Mouse (Mus musculus) intestine, postnatal 0 days (tissue): ENCODE measurements at regions not wholly inside any gene's neighbourhood (a gene's known extent, or its start where the extent isn't known, plus 50 kb on each side); places are given as distances from the start of the nearest gene placed in this dataset.

Experiments
- ATAC-seq: fragments of 200-750 bp; cut with Nextera tagmentation; 2 replicates; pipeline ENCODE4 v1.8.0; 2017; ENCODE audit warnings: mild to moderate bottlenecking, moderate TSS enrichment, moderate library complexity
- H3K27ac ChIP-seq: fragments of 300-500 bp; sonication (generic); 2 replicates; pipeline ENCODE4 v1.5.1; 2014; ENCODE audit warnings: mild to moderate bottlenecking, low read depth, low read length, moderate library complexity
- H3K27me3 ChIP-seq: fragments of 300-500 bp; sonication (generic); replicated peaks from 2 replicates; pipeline ENCODE4 v1.6.1; 2014; ENCODE audit warnings: low read length, mixed read lengths; ENCODE audit not compliant: control insufficient read depth, insufficient read depth
- H3K36me3 ChIP-seq: fragments of 300-500 bp; sonication (generic); 2 replicates; pipeline ENCODE4 v1.6.1; 2014; ENCODE audit warnings: mild to moderate bottlenecking, moderate library complexity; ENCODE audit not compliant: control insufficient read depth, insufficient read depth
- H3K4me1 ChIP-seq: fragments of 300-500 bp; sonication (generic); replicated peaks from 2 replicates; pipeline ENCODE4 v1.6.1; 2014; ENCODE audit warnings: antibody characterized with exemption, low read length, mixed read lengths; ENCODE audit not compliant: control insufficient read depth, insufficient read depth
- H3K4me2 ChIP-seq: fragments of 300-500 bp; sonication (generic); replicated peaks from 2 replicates; pipeline ENCODE4 v1.6.1; 2014; ENCODE audit warnings: low read depth, mild to moderate bottlenecking, moderate library complexity
- H3K4me3 ChIP-seq: fragments of 300-500 bp; sonication (generic); 2 replicates; pipeline ENCODE4 v1.5.1; 2014; ENCODE audit warnings: low read depth, low read length
- H3K9ac ChIP-seq: fragments of 300-500 bp; sonication (generic); 2 replicates; pipeline ENCODE4 v1.6.1; 2014; ENCODE audit warnings: mild to moderate bottlenecking, low read depth, low read length
- H3K9me3 ChIP-seq: fragments of 300-500 bp; sonication (generic); 2 replicates; pipeline ENCODE4 v1.6.1; 2016; ENCODE audit warnings: mixed run types; ENCODE audit not compliant: control insufficient read depth
- CTCF ChIP-seq: sonication (generic); IDR thresholded peaks from 2 replicates; pipeline ENCODE4 v1.5.1; 2016; ENCODE audit warnings: low read depth, mild to moderate bottlenecking, control low read depth, antibody characterized with exemption, moderate library complexity
- WGBS: fragments of 180-500 bp; shearing (Covaris S2); extraction: QIAGEN DNeasy Blood & Tissue Kit; methylation state at CpG from one replicate; pipeline ENCODE4 v1.1.7; 2014; 5-methylcytosine and 5-hydroxymethylcytosine counted together

DNA sequence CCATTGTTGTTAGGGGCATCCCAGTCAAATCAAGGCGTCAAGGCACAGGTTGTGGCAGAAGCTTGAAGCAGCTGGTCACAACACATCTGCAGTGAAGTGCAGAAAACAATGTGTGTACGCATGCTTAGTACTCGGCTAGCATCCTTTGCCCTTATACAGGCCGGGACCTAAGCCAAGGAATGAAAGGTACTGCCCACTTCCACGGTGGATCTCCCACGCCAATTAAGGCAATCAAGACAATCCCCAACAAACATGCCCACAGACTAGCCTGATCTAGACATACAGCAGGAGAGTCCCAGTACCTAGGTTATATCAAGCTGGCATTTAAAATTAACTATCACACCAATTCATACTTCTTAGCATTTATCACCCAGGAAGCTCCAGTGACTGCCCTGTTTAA lies 227.5 kb upstream of the Cxcr4 start:
- H3K9me3 ChIP-seq, result no peaks in the 10 kb centered on the region
- H3K4me1 ChIP-seq, result no peaks in the 10 kb centered on the region
- no peak overlapping the region for H3K27ac ChIP-seq
- no peaks in the 10 kb centered on the region for H3K27me3 ChIP-seq
- H3K4me2 ChIP-seq, result no peak overlapping the region
- 86% methylated on average over 6 of the region's 6 CpGs for WGBS
- H3K36me3 ChIP-seq, result no peaks in the 10 kb centered on the region
- no peak overlapping the region for H3K4me3 ChIP-seq
- no peak for ATAC-seq
- TF ChIP-seq CTCF, result no peak
- no peak overlapping the region for H3K9ac ChIP-seq

DNA sequence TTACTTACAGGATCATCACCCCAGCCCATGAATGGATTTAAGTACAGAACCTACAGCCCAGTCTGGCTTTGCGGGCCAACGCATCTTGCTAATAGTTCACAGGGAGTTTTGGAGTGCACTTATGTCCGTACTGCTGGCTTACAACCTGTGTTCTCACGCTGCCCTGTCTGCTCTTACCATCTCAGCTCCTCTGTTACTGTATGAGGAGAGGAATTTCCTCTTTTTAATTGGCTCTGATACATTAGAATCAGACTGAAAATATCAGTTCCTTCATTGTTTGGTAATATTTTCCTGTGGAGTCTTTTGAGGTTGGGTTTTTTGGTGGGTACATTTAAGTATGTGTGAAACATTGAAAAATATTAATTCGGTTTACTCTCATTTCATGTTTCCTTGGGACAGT lies 221.3 kb upstream of the Cxcr4 start:
- no peak for ATAC-seq
- no peak for TF ChIP-seq CTCF
- Histone ChIP-seq H3K4me2 (no peak overlapping the region), H3K4me3 (no peak overlapping the region), H3K36me3 (no peaks in the 10 kb centered on the region), H3K4me1 (no peaks in the 10 kb centered on the region), H3K9me3 (no peaks in the 10 kb centered on the region), H3K27ac (no peak overlapping the region), H3K27me3 (no peaks in the 10 kb centered on the region), H3K9ac (no peak overlapping the region)
- 87% methylated on average over 5 of the region's 5 CpGs for WGBS

DNA sequence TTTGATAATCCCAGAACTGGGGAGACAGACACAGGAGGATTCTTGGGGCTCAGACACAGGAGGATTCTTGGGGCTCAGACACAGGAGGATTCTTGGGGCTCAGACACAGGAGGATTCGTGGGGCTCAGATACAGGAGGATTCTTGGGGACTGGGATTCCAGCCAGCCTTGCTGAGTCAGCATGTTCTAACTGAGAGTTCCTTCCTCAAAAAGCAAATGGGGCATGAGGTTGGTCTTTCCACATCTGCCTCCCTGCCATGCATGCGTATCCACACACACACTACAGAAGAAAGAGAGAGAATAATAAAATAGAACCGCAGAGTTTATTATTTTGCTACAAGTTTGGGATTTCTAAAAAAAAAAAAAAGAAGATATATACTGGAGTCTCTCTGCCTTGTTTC lies 218.8 kb upstream of the Cxcr4 start:
- TF ChIP-seq CTCF, result no peak

DNA sequence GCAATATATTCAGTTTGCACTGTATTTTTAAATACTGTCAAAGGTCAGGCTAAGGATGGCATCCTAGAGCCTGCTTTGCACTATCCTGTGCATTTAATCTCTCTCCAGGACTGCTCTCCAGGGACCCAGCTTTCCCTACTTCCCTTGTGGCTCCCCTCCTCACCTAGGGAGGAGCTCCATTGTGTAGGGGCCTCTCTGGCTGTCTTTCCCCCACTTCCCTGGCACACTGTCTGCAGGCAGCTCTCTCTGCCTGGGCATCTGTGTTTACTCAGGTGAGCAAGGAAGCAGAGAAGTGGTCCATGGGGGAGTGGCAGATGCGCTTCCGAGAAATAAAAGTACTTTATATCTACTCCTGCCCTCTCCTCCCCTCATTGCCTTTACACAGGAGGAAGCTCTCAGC lies 218.0 kb upstream of the Cxcr4 start:
- H3K27ac ChIP-seq, result no peak overlapping the region
- WGBS, result 52% methylated on average over 2 of the region's 2 CpGs

More for the DNA sequence above, 218.8 kb upstream of the Cxcr4 start:
- Histone ChIP-seq H3K36me3 (no peaks in the 10 kb centered on the region), H3K4me3 (no peak overlapping the region), H3K9ac (no peak overlapping the region), H3K4me2 (no peak overlapping the region), H3K27me3 (no peaks in the 10 kb centered on the region), H3K4me1 (no peaks in the 10 kb centered on the region), H3K9me3 (no peaks in the 10 kb centered on the region), H3K27ac (no peak overlapping the region)
- 92% methylated on average over 3 of the region's 3 CpGs for WGBS
- no peak for ATAC-seq

DNA sequence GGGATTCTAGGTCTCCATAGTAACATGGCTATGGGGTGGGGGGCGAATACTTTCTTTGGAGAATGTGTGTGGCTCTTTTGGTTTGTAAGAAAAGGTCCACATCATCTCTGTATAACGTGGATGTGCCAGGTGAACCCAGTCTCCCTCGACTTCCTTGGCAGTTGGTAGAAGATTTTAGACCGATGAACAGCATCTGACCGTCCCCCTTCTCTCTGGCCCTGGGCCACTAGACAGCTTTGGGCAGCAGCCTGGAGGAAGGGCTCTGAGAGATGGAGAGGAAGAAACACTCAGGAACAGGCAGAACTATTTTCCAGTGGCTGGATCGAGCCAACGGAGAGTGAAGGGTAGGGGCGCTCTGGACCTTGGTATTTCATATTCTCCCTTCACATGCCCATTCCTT lies 217.5 kb upstream of the Cxcr4 start:
- no peak overlapping the region for H3K4me3 ChIP-seq
- H3K36me3 ChIP-seq, result no peaks in the 10 kb centered on the region
- H3K27me3 ChIP-seq, result no peaks in the 10 kb centered on the region
- no peaks in the 10 kb centered on the region for H3K9me3 ChIP-seq
- TF ChIP-seq CTCF, result no peak
- H3K9ac ChIP-seq, result no peak overlapping the region
- no peak overlapping the region for H3K27ac ChIP-seq
- no peaks in the 10 kb centered on the region for H3K4me1 ChIP-seq
- 92% methylated on average over 8 of the region's 8 CpGs for WGBS
- no peak overlapping the region for H3K4me2 ChIP-seq
- ATAC-seq, result no peak

More for the DNA sequence above, 218.0 kb upstream of the Cxcr4 start:
- Histone ChIP-seq H3K4me3 (no peak overlapping the region), H3K4me2 (no peak overlapping the region), H3K27me3 (no peaks in the 10 kb centered on the region), H3K4me1 (no peaks in the 10 kb centered on the region), H3K9ac (no peak overlapping the region), H3K9me3 (no peaks in the 10 kb centered on the region), H3K36me3 (no peaks in the 10 kb centered on the region)
- no peak for TF ChIP-seq CTCF
- ATAC-seq, result no peak

DNA sequence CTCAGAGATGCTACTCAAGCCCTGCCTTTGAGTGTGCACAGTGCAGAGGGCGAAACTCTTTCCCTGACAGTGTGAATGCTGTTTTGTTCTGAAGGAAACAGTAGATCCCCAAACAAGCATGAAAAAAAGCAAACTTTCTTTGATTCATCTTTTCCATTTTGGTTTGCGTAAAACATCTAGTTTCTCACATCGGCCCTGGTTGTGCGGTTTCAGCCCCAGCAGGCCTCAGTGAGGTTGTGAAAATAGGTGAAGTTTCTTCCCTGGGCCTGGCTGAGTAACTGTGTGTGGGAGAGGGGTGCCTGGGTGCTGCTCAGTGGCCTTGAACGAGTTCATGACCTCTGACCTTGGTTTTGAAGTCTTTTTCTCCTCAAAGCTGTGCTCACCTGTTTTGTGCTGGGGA lies 216.5 kb upstream of the Cxcr4 start:
- H3K4me1 ChIP-seq, result no peaks in the 10 kb centered on the region
- no peak for TF ChIP-seq CTCF
- no peak for ATAC-seq
- H3K27me3 ChIP-seq, result no peaks in the 10 kb centered on the region
- no peaks in the 10 kb centered on the region for H3K9me3 ChIP-seq
- no peak overlapping the region for H3K4me2 ChIP-seq
- no peaks in the 10 kb centered on the region for H3K36me3 ChIP-seq
- H3K4me3 ChIP-seq, result no peak overlapping the region
- H3K27ac ChIP-seq, result no peak overlapping the region
- 90% methylated on average over 5 of the region's 5 CpGs for WGBS
- H3K9ac ChIP-seq, result no peak overlapping the region
